Mouse (Mus musculus) spleen, adult 2 months (tissue): ENCODE data around the gene Hcfc1.

Experiments used
- CTCF ChIP-seq: fragments of 200-500 bp; IDR thresholded peaks from 2 replicates; pipeline ENCODE4 v1.5.1; 2011; ENCODE audit warnings: mild to moderate bottlenecking, inconsistent platforms; ENCODE audit not compliant: insufficient read depth, insufficient read length, insufficient replicate concordance; ENCODE audit errors: extremely low read depth
- POLR2A ChIP-seq: fragments of 200-500 bp; IDR thresholded peaks from 2 replicates; pipeline ENCODE4 v1.6.1; 2011; ENCODE audit warnings: low read depth, low read length, inconsistent platforms

- no peak for TF ChIP-seq CTCF
- TF ChIP-seq POLR2A, result no peak
Measured at GRCm38 (mm10) chrX:73954988-73955387, 11.2 kb downstream of the Hcfc1 start.
